Mouse (Mus musculus): Measurements from ENCODE around the gene Pcdh18.

Gene Pcdh18

GRCm38 (mm10) chr3:49756870-49757625 is at the start of gene Pcdh18:
Pcdh18 (minus strand) TSS chr3:49757325.
- DNase-seq, result peak; percentile 70

GRCm38 (mm10) chr3:49806823-49807222 is 49.7 kb upstream of the Pcdh18 start:
- no peak for DNase-seq

GRCm38 (mm10) chr3:49805511-49805910 is 48.4 kb upstream of the Pcdh18 start:
- DNase-seq, result no peak

- DNase-seq, result no peak
These were observed 31.2 kb upstream of the Pcdh18 start for GRCm38 (mm10) chr3:49788296-49788695.

- no peak for DNase-seq
These were observed 30.6 kb upstream of the Pcdh18 start for GRCm38 (mm10) chr3:49787719-49788118.

GRCm38 (mm10) chr3:49768992-49769738 is 12.0 kb upstream of the Pcdh18 start:
- DNase-seq, result no peak

- no peak for DNase-seq
These were observed 5.6 kb upstream of the Pcdh18 start for GRCm38 (mm10) chr3:49762711-49763110.

GRCm38 (mm10) chr3:49761971-49762370 is 4.8 kb upstream of the Pcdh18 start:
- no peak for DNase-seq

GRCm38 (mm10) chr3:49757626-49758019 is 498 bp upstream of the Pcdh18 start:
- no peak for DNase-seq

GRCm38 (mm10) chr3:49755986-49756845 is 909 bp downstream of the Pcdh18 start:
- DNase-seq, result no peak

- no peak for DNase-seq
These were observed 4.4 kb downstream of the Pcdh18 start for GRCm38 (mm10) chr3:49752766-49753165.

GRCm38 (mm10) chr3:49749491-49750284 is 7.4 kb downstream of the Pcdh18 start:
- no peak for DNase-seq

GRCm38 (mm10) chr3:49748054-49748453 is 9.1 kb downstream of the Pcdh18 start:
- DNase-seq, result no peak

- no peak for DNase-seq
These were observed 18.1 kb downstream of the Pcdh18 start for GRCm38 (mm10) chr3:49739061-49739460.

GRCm38 (mm10) chr3:49738531-49738930 is 18.6 kb downstream of the Pcdh18 start:
- DNase-seq, result no peak

- no peak for DNase-seq
These were observed 50.6 kb downstream of the Pcdh18 start for GRCm38 (mm10) chr3:49706503-49706902.

GRCm38 (mm10) chr3:49699951-49700350 is 57.2 kb downstream of the Pcdh18 start:
- no peak for DNase-seq

Measured in right cerebral cortex, postnatal 25 days (tissue).